Mouse (Mus musculus) erythroblast, embryonic 14.5 days (primary cell): ENCODE results near the gene Cbl.

ENCODE experiments used
- GATA1 ChIP-seq: IDR thresholded peaks from 2 replicates; pipeline ENCODE4 v1.6.1; 2012; ENCODE audit warnings: low read length, inconsistent platforms, mixed read lengths
- TAL1 ChIP-seq: IDR thresholded peaks from 3 replicates; pipeline ENCODE4 v1.6.1; 2012; ENCODE audit warnings: low read length, inconsistent platforms, mixed read lengths

DNA sequence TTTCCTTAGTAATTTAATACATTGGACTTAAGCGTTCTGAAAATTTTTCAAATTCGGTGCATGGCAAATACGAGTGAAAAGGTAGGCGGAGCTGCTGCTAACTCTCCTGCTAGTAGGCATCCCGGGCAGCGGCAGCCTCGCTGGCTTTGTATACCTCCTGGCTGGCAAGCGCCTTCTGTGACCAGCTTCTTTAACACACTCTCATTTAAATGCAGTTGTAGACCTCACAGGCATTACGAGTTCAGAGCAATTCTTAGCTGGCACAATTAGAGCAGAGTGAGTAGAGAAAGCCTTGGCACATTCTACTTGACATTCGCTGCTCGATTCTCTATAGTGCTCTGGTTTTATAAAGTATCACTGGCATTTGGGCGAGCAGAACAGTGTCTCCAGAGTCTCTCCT lies 45.6 kb downstream of the Cbl start:
- TF ChIP-seq GATA1 (no peak), TAL1 (no peak)
